Comparison of ENCODE assay signal across 18 mouse cellular contexts in the genomic region with DNA sequence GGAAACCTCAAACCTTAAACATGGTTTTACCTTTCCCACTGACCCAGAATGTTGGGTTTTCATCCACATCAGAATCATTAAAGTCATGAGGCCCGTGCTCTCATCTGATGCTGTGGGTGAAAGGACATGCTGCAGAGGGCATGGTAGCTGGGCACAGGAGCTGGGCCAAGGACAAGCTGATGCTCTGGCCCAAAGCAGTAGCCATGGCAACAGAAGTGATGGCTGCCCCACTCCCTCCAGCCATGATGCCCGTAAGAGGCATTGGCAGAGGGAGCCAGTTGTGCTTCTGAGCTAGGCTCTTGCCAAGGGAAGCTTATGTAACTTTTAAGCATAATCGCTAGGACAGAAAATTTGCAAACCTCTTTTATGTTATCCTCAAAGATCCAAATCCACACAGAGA. TPM values are rescaled to one million over a fixed set of nuclear protein-coding genes. Genes with fewer than 3 reads are reported as not detected.
A peak's percentile ranks its signal among the peaks of the same experiment; 100 is the strongest.
DNase-seq lines count a peak whose midpoint lies in the region; ATAC-seq and TF ChIP-seq lines count a peak whose summit lies in the region.
"Had no signal": no experiment of that assay in that cellular context is flagged by ENCODE, and none has a peak within 500 bp of the region (broad histone marks: within the 10 kb centered on the region; RNA-seq: fewer than 3 reads in every experiment).

No protein-coding gene starts in this region.

- H3K27ac ChIP-seq in layer of hippocampus, adult 2 months = peak overlapping the region; percentile 51
- H3K27ac ChIP-seq: embryonic facial prominence, embryonic 10.5 days; forebrain, embryonic 13.5 days had no signal

- ATAC-seq in frontal cortex, adult (ENCODE audit: low TSS enrichment) = peak; percentile 93
- ATAC-seq: forebrain, embryonic 13.5 days; forebrain, postnatal 0 days; hindbrain, embryonic 16.5 days; Patski had no signal

- no peak overlapping the region for H3K4me3 ChIP-seq in layer of hippocampus, adult 2 months
- H3K4me3 ChIP-seq: embryonic facial prominence, embryonic 10.5 days; forebrain, embryonic 13.5 days; heart, embryonic 12.5 days had no signal

- intact Hi-C loops in left cerebral cortex, postnatal 4 days (cut with DNase I) = no loop called here

- no peak for TF ChIP-seq CTCF in layer of hippocampus, adult 2 months (conservative IDR thresholded peaks at IDR 0.05)

- no peak for DNase-seq in frontal cortex, postnatal 25 days (ENCODE audit: low spot score in 2 of 2)
- DNase-seq in layer of hippocampus, adult 2 months (ENCODE audit: low spot score in 2 of 2) = no peak
- DNase-seq in layer of hippocampus, adult 11-12 months (ENCODE audit: low spot score) = no peak
- peak; percentile 48 for DNase-seq in left cerebral cortex, postnatal 4 days
- no peak for DNase-seq in left cerebral cortex, adult 8-10 months (ENCODE audit: low spot score in 2 of 2)
- peak; percentile 71 for DNase-seq in brain, adult 2 months (ENCODE audit: low read depth, low spot score)
- DNase-seq: adrenal gland, adult 2 months; adrenal gland, postnatal 25 days; forebrain, postnatal 0 days; gastrocnemius, postnatal 36 days; heart, adult 18-20 months had no signal

RNA-seq across cellular contexts. Expression of gene Lipc, which starts 2.2 kb away (rescaled TPM):
- total RNA-seq in layer of hippocampus, adult 2 months (2021) = under 1 TPM; 0.20 to 0.39 TPM
- total RNA-seq in left cerebral cortex, postnatal 4 days (2021) = not detected
- under 1 TPM in 2 of 4 experiments, not detected in 2; 0.22 to 0.25 TPM for total RNA-seq in left cerebral cortex, adult 8-10 months (2022)
- total RNA-seq: adrenal gland, postnatal 25 days; gastrocnemius, adult 8-10 months; gastrocnemius, postnatal 36 days had no signal

Comparison
In these comparisons a context has a peak if more than half of its experiments do, and no peak if none do; other contexts are left out.
1. DNase-seq: peak in left cerebral cortex, postnatal 4 days (single experiment) and brain, adult 2 months (single experiment); none in frontal cortex, postnatal 25 days (0 of 2), layer of hippocampus, adult 2 months (0 of 2), layer of hippocampus, adult 11-12 months (single experiment) and left cerebral cortex, adult 8-10 months (0 of 2).